Mouse (Mus musculus): ENCODE measurements around the gene Gpr141. TPM values are rescaled to one million over a fixed set of nuclear protein-coding genes. Genes with fewer than 3 reads are reported as not detected.

Gene Gpr141
- polyA plus RNA-seq (2014; fragmentation: Illumina TruSeq; extraction: RNeasy Lipid Tissue Mini Kit (QIAGEN cat#74804); ENCODE audit: low read depth, low replicate concordance) = 0.13 TPM

DNA sequence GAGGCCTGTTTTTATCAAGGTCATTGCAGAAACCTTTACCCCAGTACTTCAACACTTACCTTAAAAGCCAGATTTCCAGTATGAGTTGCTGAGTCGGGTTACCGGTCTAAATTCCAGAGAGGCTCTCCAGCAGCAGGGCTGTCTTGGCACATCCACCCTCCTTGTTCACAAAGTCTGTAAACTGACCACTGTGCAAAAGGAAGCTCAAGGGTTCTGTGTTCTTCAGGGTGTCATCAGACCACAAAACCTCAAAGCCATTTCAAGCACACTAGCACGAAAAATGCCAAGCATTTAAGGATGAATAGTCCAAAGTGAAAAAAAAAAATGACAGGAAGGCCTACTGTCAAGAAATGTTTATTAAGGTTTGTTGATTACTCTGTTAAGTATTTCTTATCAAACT lies at the start of gene Gpr141:
Gene Gpr141 (minus strand): TSS at position 187 of the 400 bp plus-strand sequence.

Other genes with a start within 250 kb of the Gpr141 start
- 24.0 TPM for gene Epdr1, start 204.3 kb downstream of the Gpr141 start, polyA plus RNA-seq (2014; fragmentation: Illumina TruSeq; extraction: RNeasy Lipid Tissue Mini Kit (QIAGEN cat#74804); ENCODE audit: low read depth, low replicate concordance)
- gene Sfrp4, start 201.2 kb downstream of the Gpr141 start, polyA plus RNA-seq (2014; fragmentation: Illumina TruSeq; extraction: RNeasy Lipid Tissue Mini Kit (QIAGEN cat#74804); ENCODE audit: low read depth, low replicate concordance) = 0.34 TPM
- not detected for gene Nme8, start 126.5 kb downstream of the Gpr141 start, polyA plus RNA-seq (2014; fragmentation: Illumina TruSeq; extraction: RNeasy Lipid Tissue Mini Kit (QIAGEN cat#74804); ENCODE audit: low read depth, low replicate concordance)